Mouse (Mus musculus) midbrain, embryonic 10.5 days (tissue): ENCODE measurements around the gene Prmt1. TPM values are rescaled to one million over a fixed set of nuclear protein-coding genes. Genes with fewer than 3 reads are reported as not detected.
A peak's percentile ranks its signal among the peaks of the same experiment; 100 is the strongest.
"Not testable (repeated sequence)": the region's sequence is repeated elsewhere in the genome, so short reads cannot be mapped to it uniquely, and the experiment has no call there.

Experiments
- DNase-seq: peaks from one replicate; pipeline ENCODE4 v3.0.0-alpha.2; 2017; ENCODE audit warnings: low spot score
- H3K27ac ChIP-seq: fragments of 300-500 bp; sonication (generic); replicated peaks from 2 replicates; pipeline ENCODE4 v1.5.1; 2016; ENCODE audit warnings: mild to moderate bottlenecking
- H3K27me3 ChIP-seq: fragments of 300-500 bp; sonication (generic); 2 replicates; pipeline ENCODE4 v1.6.1; 2016; ENCODE audit warnings: low read depth, mild to moderate bottlenecking; ENCODE audit not compliant: poor library complexity, severe bottlenecking
- H3K36me3 ChIP-seq: fragments of 300-500 bp; sonication (generic); 2 replicates; pipeline ENCODE4 v1.6.1; 2016; ENCODE audit warnings: mild to moderate bottlenecking, moderate library complexity
- H3K4me1 ChIP-seq: fragments of 300-500 bp; sonication (generic); 2 replicates; pipeline ENCODE4 v1.6.1; 2016
- H3K4me3 ChIP-seq: fragments of 300-500 bp; sonication (generic); 2 replicates; pipeline ENCODE4 v1.5.1; 2016; ENCODE audit warnings: mild to moderate bottlenecking, moderate library complexity
- H3K9me3 ChIP-seq: fragments of 300-500 bp; sonication (generic); replicated peaks from 2 replicates; pipeline ENCODE4 v1.6.1; 2016; ENCODE audit warnings: mild to moderate bottlenecking
- WGBS: fragments of 180-500 bp; shearing (Covaris S2); methylation state at CpG from one replicate; pipeline ENCODE4 v1.1.7; 2016; 5-methylcytosine and 5-hydroxymethylcytosine counted together
- polyA plus RNA-seq: library from polyadenylated mRNA; unstranded; fragments of >200 nt; fragmentation: Nextera tagmentation; extraction: Ambion mirVana; gene quantifications from 2 replicates; pipeline ENCODE4 v1.2.1, GENCODE M21; 2016

Gene Prmt1
- polyA plus RNA-seq = 908 and 945 TPM in 2 replicates

DNA sequence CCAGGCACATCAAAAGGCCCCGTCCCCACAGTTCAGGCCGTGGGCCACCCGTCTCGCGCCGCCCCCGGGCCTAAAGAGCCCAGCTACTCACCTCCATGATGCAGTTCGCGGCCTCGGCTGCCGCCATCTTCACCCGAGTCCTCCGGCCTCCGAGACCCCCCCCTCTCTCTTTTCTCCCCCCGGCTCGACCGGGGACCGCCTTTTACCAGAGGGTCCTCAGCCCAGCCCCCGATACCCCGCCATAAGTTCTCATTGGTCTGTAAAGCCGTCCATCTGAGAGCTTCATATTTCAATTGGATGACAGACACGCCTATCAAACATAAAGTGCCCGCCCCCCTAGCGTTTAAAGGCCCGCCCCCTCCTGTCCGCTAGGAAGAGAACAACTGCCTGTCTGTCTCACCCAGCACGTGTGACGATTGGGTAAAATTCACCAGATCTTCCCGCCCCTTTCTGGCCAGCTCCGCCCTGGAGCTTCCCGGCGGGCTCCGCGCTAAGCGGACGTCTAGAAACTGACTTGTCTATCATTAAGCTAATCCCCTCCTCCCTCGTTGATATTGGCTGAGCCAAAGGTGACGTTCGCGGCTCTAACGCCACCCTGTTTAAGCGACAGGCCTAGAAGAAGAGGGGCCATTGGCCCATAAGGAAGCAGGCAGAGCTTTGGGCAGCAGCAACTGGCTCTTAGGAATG lies at the start of gene Prmt1:
Prmt1 (minus strand) TSS at position 377 of the 687 bp plus-strand sequence.
- WGBS = under 1% methylated on average over 42 of the region's 42 CpGs
- no peaks in the 10 kb centered on the region for H3K9me3 ChIP-seq
- H3K27ac ChIP-seq = peak within 1 kb of the TSS; percentile 97
- DNase-seq = peak; percentile 98
- H3K36me3 ChIP-seq = peaks cover 65% of the 10 kb centered on the region
- H3K4me3 ChIP-seq = peak within 1 kb of the TSS; percentile 95
- H3K4me1 ChIP-seq = peaks cover 40% of the 10 kb centered on the region
- no peaks in the 10 kb centered on the region for H3K27me3 ChIP-seq

DNA sequence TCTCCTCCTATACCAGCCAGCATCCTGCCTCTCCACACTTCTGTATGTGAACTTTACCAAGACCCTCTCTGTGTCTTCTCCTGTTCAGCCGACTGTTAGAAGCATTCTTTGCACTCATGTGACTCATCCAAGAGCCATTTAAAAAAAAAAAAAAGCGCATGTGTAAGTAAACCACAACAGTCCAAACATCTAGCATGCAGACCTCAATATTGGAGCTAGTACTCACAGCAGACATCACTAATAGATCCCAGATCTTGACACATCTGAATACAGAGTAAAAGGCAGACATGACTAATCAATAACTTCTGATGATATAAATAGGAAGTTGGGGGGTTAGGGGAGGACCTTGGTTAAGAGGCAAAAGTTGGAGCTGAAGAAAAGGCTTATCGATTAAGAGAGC lies 49.3 kb upstream of the Prmt1 start:
- Histone ChIP-seq H3K4me1 (no peaks in the 10 kb centered on the region), H3K27me3 (no peaks in the 10 kb centered on the region), H3K27ac (no peak overlapping the region), H3K36me3 (peaks cover 100% of the 10 kb centered on the region), H3K9me3 (no peaks in the 10 kb centered on the region), H3K4me3 (no peak overlapping the region)
- no peak for DNase-seq
- WGBS = 94% methylated on average over 3 of the region's 3 CpGs

DNA sequence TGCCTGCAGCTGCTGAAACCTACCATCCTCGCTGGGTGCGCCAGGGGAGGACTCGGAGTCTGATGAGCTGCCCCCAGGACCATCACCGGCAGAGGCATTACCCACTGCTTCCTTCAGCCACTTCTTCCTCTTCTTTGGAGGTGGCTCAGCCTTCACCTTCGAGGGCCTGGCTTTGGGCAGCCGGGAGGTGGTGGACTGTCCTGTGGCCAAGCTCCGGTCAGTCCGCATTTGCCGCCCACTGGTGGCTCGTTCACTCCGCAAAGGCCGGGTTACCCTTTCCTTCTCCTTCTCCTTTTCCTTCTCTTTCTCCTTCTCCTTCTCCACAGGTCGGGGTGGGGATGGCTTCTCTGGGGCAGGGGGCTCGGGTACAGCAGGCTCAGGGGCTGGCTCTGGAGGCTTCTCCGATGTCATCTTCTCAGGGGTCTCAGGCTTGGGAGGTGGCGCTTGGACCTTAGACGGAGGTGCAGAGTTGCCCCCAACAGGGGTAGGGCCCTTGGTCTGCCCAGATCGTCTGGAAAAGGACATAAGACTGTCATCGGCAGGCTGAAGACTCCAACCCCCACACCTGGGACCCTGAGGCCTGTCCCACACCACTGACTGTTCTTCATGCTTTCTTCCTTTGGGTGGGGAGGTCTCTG lies 47.5 kb upstream of the Prmt1 start:
- Histone ChIP-seq H3K4me3 (no peak overlapping the region), H3K36me3 (peaks cover 100% of the 10 kb centered on the region), H3K27me3 (no peaks in the 10 kb centered on the region), H3K9me3 (no peaks in the 10 kb centered on the region), H3K4me1 (no peaks in the 10 kb centered on the region), H3K27ac (no peak overlapping the region)
- no peak for DNase-seq
- WGBS = 93% methylated on average over 19 of the region's 19 CpGs

DNA sequence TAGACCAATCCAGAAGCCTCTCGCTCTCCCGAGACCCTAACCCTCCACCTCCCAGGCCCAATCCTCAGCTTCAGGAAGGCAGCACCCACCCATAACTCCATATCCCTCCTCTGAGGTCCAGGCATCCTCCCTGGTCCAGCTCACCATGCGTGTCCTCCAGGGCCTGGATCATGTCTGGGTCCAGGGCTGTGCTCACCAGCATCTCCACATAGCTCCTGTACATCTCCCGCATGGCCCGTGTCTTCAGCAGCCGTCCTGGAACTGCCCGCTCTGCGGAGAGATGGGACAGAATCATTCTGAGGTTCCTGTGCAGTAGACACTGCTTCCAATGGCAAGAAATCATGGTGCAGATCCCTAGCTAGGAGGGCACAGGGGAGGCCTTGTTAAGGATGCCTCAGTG lies 44.5 kb upstream of the Prmt1 start:
- Histone ChIP-seq H3K27ac (no peak overlapping the region), H3K27me3 (no peaks in the 10 kb centered on the region), H3K9me3 (no peaks in the 10 kb centered on the region), H3K4me3 (no peak overlapping the region), H3K4me1 (peaks cover 6% of the 10 kb centered on the region; the same call in 1 of the 2 replicates), H3K36me3 (peaks cover 97% of the 10 kb centered on the region)
- 95% methylated on average over 8 of the region's 8 CpGs for WGBS
- DNase-seq = no peak

DNA sequence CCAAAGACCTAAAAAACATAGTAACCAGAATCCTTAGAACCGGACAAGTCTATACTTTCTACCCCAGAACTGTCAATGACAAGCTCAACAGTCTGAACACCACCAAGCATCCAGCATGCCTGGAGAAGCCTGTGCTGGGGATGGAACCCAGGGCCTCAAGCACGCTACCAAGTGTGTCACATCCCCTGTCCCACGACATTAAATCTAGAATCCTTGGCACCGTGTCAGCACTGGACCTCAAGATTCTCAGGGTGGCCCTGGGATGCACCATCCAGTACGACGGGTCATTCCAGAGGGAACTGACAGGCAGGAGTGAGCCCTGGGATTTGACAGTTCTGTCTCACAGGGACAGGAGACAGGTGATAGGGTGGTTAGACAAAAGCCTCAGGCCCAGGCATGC lies 43.6 kb upstream of the Prmt1 start:
- Histone ChIP-seq H3K9me3 (no peaks in the 10 kb centered on the region), H3K4me1 (peaks cover 9% of the 10 kb centered on the region; the same call in 1 of the 2 replicates), H3K4me3 (no peak overlapping the region), H3K27me3 (no peaks in the 10 kb centered on the region), H3K36me3 (peaks cover 88% of the 10 kb centered on the region), H3K27ac (no peak overlapping the region)
- 94% methylated on average over 6 of the region's 6 CpGs for WGBS
- DNase-seq = no peak

DNA sequence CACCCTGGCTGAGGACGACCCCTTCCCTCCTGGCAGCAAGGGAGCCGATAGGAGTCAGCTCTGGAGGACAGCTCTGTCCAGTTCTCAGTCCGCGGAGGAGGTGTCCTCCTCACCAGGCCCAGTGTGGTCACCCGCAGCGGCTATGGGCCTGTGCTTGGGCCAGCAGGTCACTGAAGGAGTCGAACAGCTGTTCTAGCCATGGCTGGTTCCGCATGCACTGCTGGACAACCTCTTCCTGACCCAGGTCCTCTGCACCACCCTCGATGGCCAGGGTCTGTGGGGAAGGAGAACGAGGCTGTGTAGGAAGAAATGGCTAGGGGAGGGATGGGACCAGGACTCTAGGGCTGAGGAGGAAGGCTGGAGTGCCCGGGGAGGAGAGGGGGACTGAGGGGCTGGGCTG lies 42.0 kb upstream of the Prmt1 start:
- WGBS = 97% methylated on average over 11 of the region's 11 CpGs
- no peaks in the 10 kb centered on the region for H3K27me3 ChIP-seq
- no peaks in the 10 kb centered on the region for H3K9me3 ChIP-seq
- H3K4me3 ChIP-seq = peak overlapping the region; percentile 17; the same call in 1 of the 2 replicates
- H3K36me3 ChIP-seq = peaks cover 72% of the 10 kb centered on the region
- DNase-seq = no peak
- no peak overlapping the region for H3K27ac ChIP-seq
- H3K4me1 ChIP-seq = peaks cover 9% of the 10 kb centered on the region; the same call in 1 of the 2 replicates

DNA sequence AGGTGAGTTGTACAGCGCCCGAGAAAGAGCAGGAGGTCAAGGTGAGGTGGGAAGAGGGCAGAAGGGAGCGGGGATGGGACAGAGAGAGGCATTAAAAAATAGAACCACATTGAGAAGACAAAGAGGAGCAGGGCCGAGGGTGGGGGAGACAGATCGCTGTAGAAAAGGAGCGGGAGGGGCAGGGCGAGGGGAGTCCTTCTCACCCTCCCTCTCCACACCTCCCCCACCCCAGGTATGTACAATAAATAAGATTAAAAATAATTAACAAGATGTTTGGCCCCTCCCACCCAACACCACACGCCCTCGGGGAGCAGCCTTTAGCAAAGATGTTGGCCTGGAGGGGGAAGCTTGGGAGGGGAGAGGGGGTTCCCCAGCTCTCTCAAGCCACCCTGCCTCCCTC lies 41.4 kb upstream of the Prmt1 start:
- H3K27me3 ChIP-seq = no peaks in the 10 kb centered on the region
- DNase-seq = no peak
- H3K36me3 ChIP-seq = peaks cover 66% of the 10 kb centered on the region
- WGBS = 91% methylated on average over 9 of the region's 9 CpGs
- H3K4me3 ChIP-seq = no peak overlapping the region
- no peak overlapping the region for H3K27ac ChIP-seq
- no peaks in the 10 kb centered on the region for H3K9me3 ChIP-seq
- peaks cover 9% of the 10 kb centered on the region; the same call in 1 of the 2 replicates for H3K4me1 ChIP-seq

DNA sequence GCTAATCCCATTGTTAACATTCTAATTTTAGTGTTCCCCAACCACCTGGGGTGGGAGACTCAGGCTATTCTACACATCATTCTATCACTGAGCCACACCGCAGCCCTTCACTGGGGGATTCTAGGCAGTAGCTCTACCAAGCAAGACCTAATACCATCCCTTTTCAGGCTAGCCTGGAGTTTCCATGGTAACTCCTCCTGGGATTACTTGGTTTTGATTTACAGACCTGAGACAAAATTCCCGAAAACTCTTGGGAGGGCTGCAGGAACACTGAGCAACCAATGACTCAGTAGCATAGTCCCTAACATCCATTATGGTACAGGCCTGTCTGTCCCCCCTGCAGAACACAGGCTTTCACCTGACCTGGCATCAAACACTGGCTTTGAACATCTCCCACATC lies 39.9 kb upstream of the Prmt1 start:
- Histone ChIP-seq H3K27me3 (no peaks in the 10 kb centered on the region), H3K9me3 (no peaks in the 10 kb centered on the region), H3K4me1 (peaks cover 10% of the 10 kb centered on the region), H3K4me3 (no peak overlapping the region), H3K27ac (no peak overlapping the region), H3K36me3 (peaks cover 51% of the 10 kb centered on the region)
- DNase-seq = no peak
- WGBS = 63% methylated on average over 2 of the region's 2 CpGs

DNA sequence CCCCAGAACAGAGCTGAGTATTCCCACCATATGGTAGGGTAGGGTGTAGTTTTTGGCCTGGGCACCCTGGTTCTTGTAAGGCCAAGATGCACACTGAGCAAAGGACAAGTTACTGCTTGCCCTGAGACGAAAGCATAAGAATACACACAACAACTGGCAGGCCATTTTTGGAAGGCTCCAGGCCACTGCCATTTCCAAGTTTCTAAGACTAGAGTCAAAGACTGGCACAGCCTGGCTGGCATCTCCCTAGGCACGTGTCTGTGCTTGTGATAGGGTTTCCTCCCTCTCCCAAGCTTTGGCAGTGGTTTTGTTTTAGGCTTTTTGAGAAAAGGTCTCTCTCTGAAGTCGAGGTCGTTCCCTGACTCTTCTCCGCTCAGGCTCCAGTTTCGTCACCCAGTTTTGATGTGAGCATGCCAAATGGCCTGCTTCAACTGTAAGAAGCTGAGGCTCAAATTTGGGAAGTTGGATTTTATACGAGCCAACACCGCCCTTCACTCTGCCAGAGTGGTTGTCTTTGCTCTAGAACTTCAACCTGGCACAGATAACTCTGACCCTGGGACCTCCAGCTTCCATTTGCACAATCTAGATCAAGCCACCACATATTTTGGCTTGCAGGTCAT lies 39.3 kb upstream of the Prmt1 start:
- no peaks in the 10 kb centered on the region; the same call in 1 of the 2 replicates for H3K27me3 ChIP-seq
- H3K27ac ChIP-seq = no peak overlapping the region
- no peak for DNase-seq
- H3K4me3 ChIP-seq = no peak overlapping the region
- peaks cover 13% of the 10 kb centered on the region for H3K4me1 ChIP-seq
- peaks cover 45% of the 10 kb centered on the region for H3K36me3 ChIP-seq
- 82% methylated on average over 8 of the region's 8 CpGs for WGBS
- no peaks in the 10 kb centered on the region for H3K9me3 ChIP-seq

DNA sequence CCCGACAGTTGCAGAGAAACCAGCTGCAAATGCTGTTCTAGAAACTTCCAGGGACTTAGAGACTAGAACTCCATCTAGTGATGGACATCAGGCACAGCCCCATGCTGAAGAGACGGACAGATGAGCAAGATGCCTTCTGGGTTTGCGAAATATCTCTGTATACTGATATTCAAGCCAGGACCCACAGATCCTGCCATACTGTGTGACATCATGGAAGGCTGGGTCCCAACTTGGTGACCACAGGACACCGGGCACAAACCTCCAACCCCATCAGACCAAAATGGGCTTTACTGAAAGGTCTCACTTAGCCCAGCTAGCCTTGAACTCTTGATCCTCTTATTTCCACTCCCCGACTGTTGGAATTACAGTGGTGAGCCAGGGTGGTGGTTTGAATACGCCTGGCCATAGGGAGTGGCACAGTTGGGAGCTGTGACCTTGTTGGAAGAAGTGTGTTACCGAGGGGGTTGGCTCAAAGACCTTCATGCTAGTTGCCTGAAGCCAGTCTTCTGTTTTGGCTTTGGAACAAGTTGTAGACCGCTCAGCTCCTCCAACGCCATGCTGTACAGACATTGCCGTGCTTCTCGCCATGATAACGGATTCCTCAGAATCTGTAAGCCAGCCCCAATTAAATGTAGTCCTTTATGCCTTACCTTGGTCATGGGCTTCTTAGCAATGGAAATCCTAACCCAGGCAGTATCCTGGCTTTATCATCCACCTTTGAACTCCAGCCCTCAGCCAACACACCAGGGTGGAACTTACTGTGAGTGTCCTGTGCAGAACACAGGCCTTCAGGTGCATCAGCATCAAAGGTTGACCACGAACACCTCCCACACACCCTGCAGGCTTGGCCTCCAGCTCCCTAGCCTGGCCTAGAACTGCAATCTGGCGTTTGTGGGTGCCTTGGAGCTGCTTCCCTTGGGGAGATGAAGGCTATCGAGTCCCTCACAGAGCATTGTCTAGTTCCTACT lies 38.2 kb upstream of the Prmt1 start:
- 89% methylated on average over 15 of the region's 15 CpGs for WGBS
- no peak for DNase-seq

DNA sequence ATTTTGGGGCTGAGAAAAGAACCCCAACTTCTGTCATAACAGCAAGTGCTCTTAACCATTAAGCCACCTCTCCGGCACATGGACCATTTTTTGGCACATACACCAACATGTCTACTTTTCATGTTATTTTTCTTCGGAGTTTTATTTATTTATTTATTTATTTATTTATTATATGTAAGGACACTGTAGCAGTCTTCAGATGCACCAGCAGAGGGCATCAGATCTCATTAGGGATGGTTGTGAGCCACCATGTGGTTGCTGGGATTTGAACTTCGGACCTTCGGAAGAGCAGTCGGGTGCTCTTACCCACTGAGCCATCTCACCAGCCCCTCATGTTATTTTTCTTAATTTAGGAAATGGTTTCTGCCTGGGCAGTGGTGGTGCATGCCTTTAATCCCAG lies 37.3 kb upstream of the Prmt1 start:
- Histone ChIP-seq H3K27me3 (peaks cover 20% of the 10 kb centered on the region), H3K36me3 (peaks cover 25% of the 10 kb centered on the region), H3K4me1 (peaks cover 27% of the 10 kb centered on the region)
- not testable (repeated sequence) for H3K9me3 ChIP-seq, H3K4me3 ChIP-seq, DNase-seq, H3K27ac ChIP-seq
- 86% methylated on average over 5 of the region's 5 CpGs for WGBS

More for the DNA sequence above, 38.2 kb upstream of the Prmt1 start:
- no peaks in the 10 kb centered on the region for H3K9me3 ChIP-seq
- H3K36me3 ChIP-seq = peaks cover 34% of the 10 kb centered on the region
- no peak overlapping the region for H3K27ac ChIP-seq
- peaks cover 11% of the 10 kb centered on the region; the same call in 1 of the 2 replicates for H3K27me3 ChIP-seq
- no peak overlapping the region for H3K4me3 ChIP-seq
- peaks cover 18% of the 10 kb centered on the region for H3K4me1 ChIP-seq

DNA sequence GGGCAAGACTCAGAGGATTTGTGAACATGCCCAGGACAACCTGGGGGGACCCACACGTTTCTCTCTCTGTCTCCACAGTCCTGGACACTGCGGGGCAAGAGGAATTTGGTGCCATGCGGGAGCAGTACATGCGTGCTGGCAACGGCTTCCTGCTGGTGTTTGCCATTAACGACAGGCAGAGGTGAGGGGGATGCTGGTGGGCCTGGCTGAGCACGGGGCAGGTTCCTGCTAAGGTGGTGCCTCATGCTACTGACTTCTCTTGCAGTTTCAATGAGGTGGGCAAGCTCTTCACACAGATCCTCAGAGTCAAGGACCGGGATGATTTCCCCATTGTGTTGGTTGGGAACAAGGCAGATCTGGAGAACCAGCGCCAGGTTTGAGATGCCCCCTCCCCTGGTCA lies 33.9 kb upstream of the Prmt1 start:
- H3K4me3 ChIP-seq = peak overlapping the region; percentile 7; the same call in 1 of the 2 replicates
- DNase-seq = no peak
- H3K27me3 ChIP-seq = peaks cover 24% of the 10 kb centered on the region
- WGBS = 78% methylated on average over 9 of the region's 9 CpGs
- H3K36me3 ChIP-seq = no peaks in the 10 kb centered on the region
- H3K27ac ChIP-seq = no peak overlapping the region
- peaks cover 41% of the 10 kb centered on the region for H3K4me1 ChIP-seq
- no peaks in the 10 kb centered on the region for H3K9me3 ChIP-seq
